ENCODE assay signal across 1 mouse cellular context in the genomic region with DNA sequence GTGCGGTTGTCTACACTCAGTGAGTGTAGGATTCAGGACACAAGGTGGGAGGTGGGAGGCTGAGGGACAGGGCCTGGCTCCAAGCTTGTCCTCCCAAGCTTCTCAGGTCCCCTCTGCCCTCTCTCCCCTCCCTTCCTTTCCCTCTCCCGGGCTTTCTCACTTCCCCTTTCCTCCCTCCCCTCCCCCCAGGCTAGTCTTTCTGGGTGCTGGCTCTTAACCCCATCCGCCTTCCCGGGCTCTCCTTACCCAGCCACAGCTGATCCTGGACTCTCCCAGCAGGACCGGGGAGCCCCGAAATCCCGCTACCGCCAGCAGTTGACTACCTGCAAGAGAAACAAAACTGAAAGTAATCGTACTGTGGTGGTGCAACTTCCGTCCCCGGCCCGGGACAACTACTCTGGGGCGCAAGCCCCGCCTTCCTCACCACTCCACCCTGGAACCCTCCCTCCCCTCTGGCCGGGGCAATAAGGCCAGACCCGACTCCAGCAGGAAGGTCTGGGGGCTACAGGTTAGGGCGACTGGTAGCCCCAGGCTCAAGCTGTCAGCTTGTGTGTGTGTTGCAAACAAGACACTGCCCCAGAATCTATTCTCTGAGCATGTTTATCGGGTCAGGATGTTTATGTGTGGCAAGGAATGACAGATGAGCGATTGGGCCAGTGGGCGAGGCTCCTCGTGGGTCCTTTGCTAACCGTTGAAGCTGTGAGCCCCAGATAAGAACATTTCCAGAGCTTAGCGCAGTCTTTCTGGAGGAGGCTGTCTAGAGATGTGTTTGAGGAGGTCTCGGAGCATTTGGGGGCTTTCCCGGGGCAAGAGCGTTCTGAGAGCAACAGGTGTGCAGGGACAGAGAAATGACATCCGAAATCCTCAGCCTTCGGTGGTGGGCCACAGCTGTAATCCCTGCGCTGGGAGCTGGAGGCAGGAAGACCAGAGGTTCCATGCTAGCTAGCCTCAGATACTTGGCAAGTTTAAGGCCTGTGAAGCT.
TF ChIP-seq lines count a peak whose summit lies in the region.

Trim56 (minus strand) TSS at position 344 of the 982 bp plus-strand sequence.

TF ChIP-seq in MEL, 35 proteins besides CTCF, POLR2A, EP300 and RAD21 (continued from another document):
- TF ChIP-seq UBTF (IDR thresholded peaks at IDR 0.05; ENCODE audit: borderline replicate concordance, insufficient read depth, low read depth, low read length) (0 out of 2 replicates have a peak, but pooled peaks have one; percentile 63), USF2 (IDR thresholded peaks at IDR 0.05; ENCODE audit: borderline replicate concordance in 1 of 2, insufficient read depth in 1 of 2, low read depth in 1 of 2, low read length in 2 of 2) (no peak), BHLHE40 (IDR thresholded peaks at IDR 0.05; ENCODE audit: borderline replicate concordance, low read depth, low read length) (peak; percentile 71; the same call in 1 of the 2 replicates), NRF1 (IDR thresholded peaks at IDR 0.05; ENCODE audit: insufficient read depth, low read depth, low read length, poor library complexity, severe bottlenecking) (peak; percentile 31; the same call in 1 of the 2 replicates), SIN3A (IDR thresholded peaks at IDR 0.05; ENCODE audit: low read length) (peak; percentile 99), RCOR1 (IDR thresholded peaks at IDR 0.05; ENCODE audit: low read depth, low read length) (peak; percentile 78), TCF12 (IDR thresholded peaks at IDR 0.05; ENCODE audit: low read depth, low read length) (peak; percentile 98), GABPA (IDR thresholded peaks at IDR 0.05; ENCODE audit: low read depth, low read length) (no peak), ZNF384 (IDR thresholded peaks at IDR 0.05; ENCODE audit: low read depth, low read length) (no peak), ELF1 (IDR thresholded peaks at IDR 0.05; ENCODE audit: low read depth, low read length) (no peak), MAX (IDR thresholded peaks at IDR 0.05; ENCODE audit: low read length) (peak; percentile 92), TBP (IDR thresholded peaks at IDR 0.05; ENCODE audit: low read depth, low read length) (peak; percentile 91), MXI1 (IDR thresholded peaks at IDR 0.05; ENCODE audit: low read depth, low read length) (peak; percentile 98), HCFC1 (IDR thresholded peaks at IDR 0.05; ENCODE audit: low read depth, low read length) (peak; percentile 62), CHD2 (IDR thresholded peaks at IDR 0.05; ENCODE audit: low read length) (peak; percentile 42), POLR2AphosphoS2 (IDR thresholded peaks at IDR 0.05; ENCODE audit: low read length) (peak; percentile 89)
TF ChIP-seq in MEL: peak in this region for 24.
